Mouse (Mus musculus) liver, embryonic 14.5 days (tissue): Measurements from ENCODE around the gene Josd1. TPM values are rescaled to one million over a fixed set of nuclear protein-coding genes. Genes with fewer than 3 reads are reported as not detected.

ENCODE experiments used
- ATAC-seq: fragments of 200-750 bp; cut with Nextera tagmentation; 2 replicates; pipeline ENCODE4 v1.8.0; 2017; ENCODE audit warnings: moderate number of reproducible peaks, mild to moderate bottlenecking, moderate library complexity; ENCODE audit not compliant: insufficient read depth
- DNase-seq, 3 experiments: peaks; one replicate each; pipeline ENCODE4 v3.0.0-alpha.2; 2012 to 2013; ENCODE audit warnings: low read depth in 3 of 3, low spot score in 3 of 3
- H3K27ac ChIP-seq: fragments of 300-500 bp; sonication (generic); 2 replicates; pipeline ENCODE4 v1.5.1; 2014; ENCODE audit warnings: moderate library complexity, mild to moderate bottlenecking, control low read depth, inconsistent platforms
- H3K27me3 ChIP-seq: fragments of 300-500 bp; sonication (generic); 2 replicates; pipeline ENCODE4 v1.6.1; 2014; ENCODE audit warnings: mild to moderate bottlenecking, low read length, moderate library complexity; ENCODE audit not compliant: control insufficient read depth, insufficient read depth
- H3K36me3 ChIP-seq: fragments of 300-500 bp; sonication (generic); replicated peaks from 2 replicates; pipeline ENCODE4 v1.6.1; 2014; ENCODE audit warnings: low read depth; ENCODE audit not compliant: control insufficient read depth, insufficient read depth
- H3K4me1 ChIP-seq, 2 experiments: fragments of 200-500 bp in 1 of 2; fragments of 300-500 bp in 1 of 2; sonication (generic) in 1 of 2; replicated peaks; 2 replicates each; pipeline ENCODE4 v1.6.1; 2012 to 2014; ENCODE audit warnings: antibody characterized with exemption in 1 of 2, inconsistent platforms in 1 of 2, low read length in 1 of 2; ENCODE audit not compliant: control insufficient read depth in 2 of 2, insufficient read depth in 2 of 2
- H3K4me2 ChIP-seq: fragments of 300-500 bp; sonication (generic); 2 replicates; pipeline ENCODE4 v1.6.1; 2014; ENCODE audit warnings: low read depth, mild to moderate bottlenecking, control low read depth, moderate library complexity
- H3K4me3 ChIP-seq, 2 experiments: fragments of 200-500 bp in 1 of 2; fragments of 300-500 bp in 1 of 2; sonication (generic) in 1 of 2; 2 replicates each; pipeline ENCODE4 v1.5.1; 2012 to 2014; ENCODE audit warnings: low read depth in 2 of 2, low read length in 2 of 2, mild to moderate bottlenecking in 2 of 2, control low read depth in 1 of 2, inconsistent platforms in 1 of 2, moderate library complexity in 1 of 2; ENCODE audit not compliant: insufficient read depth in 1 of 2
- H3K9ac ChIP-seq: fragments of 300-500 bp; sonication (generic); replicated peaks from 2 replicates; pipeline ENCODE4 v1.6.1; 2014; ENCODE audit warnings: mild to moderate bottlenecking, control low read depth, moderate library complexity
- H3K9me3 ChIP-seq: fragments of 300-500 bp; sonication (generic); 2 replicates; pipeline ENCODE4 v1.6.1; 2016; ENCODE audit warnings: low read length, mixed read lengths; ENCODE audit not compliant: control insufficient read depth
- CTCF ChIP-seq: IDR thresholded peaks from 2 replicates; pipeline ENCODE4 v1.5.1; 2016; ENCODE audit warnings: antibody characterized with exemption, low read depth, control low read depth
- EP300 ChIP-seq: IDR thresholded peaks from 2 replicates; pipeline ENCODE4 v1.6.1; 2016; ENCODE audit warnings: antibody characterized with exemption, low read depth
- WGBS: fragments of 180-500 bp; shearing (Covaris S2); extraction: QIAGEN DNeasy Blood & Tissue Kit; methylation state at CpG from one replicate; pipeline ENCODE4 v1.1.7; 2014; ENCODE audit not compliant: insufficient replicate concordance; 5-methylcytosine and 5-hydroxymethylcytosine counted together
- polyA plus RNA-seq, 2 experiments: library from polyadenylated mRNA; depleted of rRNA in 1 of 2; stranded (reverse) in 1 of 2; unstranded in 1 of 2; fragments of >200 nt; fragmentation: Nextera tagmentation in 1 of 2; extraction: Ambion mirVana in 1 of 2; gene quantifications; 2 replicates each; pipeline versions ENCODE4 v1.2.1 to v1.2.3; 2012 to 2014

Josd1 gene
- polyA plus RNA-seq, 2 experiments: 13.2 to 19.7 TPM

DNA sequence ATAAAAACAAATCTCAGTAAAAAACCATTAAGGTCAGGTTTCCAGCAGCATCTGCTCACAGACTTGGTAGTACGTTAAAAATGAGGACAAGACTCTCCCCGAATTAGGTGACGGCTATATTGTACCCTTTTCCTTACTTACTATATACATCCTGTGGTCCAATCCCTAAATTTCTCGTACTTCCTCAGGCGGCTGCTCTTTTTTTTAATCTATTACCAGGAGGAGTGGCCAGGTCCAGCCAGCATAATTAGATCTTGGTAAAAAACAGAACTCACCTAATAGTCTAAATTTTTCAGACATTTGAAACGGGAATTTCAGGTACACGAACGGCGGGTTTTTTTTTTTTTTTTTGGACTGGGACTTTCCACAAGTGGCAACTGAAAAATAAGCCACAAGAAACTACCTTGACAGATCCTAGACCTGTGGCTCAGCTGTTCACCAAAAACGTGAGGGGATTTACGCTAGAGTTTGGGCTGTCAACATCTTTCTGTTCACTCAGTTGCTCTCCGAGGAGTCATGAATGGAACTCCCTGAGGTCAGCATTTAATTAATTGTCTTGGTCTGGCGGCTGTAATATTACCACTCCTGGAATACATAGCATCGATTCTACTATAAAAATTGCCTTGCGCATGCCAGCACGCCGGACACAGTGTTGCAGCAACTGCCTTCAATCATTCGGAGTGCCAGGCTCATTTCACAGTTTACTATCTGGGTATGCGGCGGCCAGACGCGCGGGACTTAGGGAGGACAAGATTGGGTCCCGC is 2.1 kb upstream of the Josd1 start:
- Histone ChIP-seq H3K27ac (peak overlapping the region; percentile 90), H3K4me1 (peaks cover 46 to 61% of the 10 kb centered on the region in 2 experiments), H3K4me2 (peak overlapping the region; percentile 95), H3K9ac (peak overlapping the region; percentile 73), H3K36me3 (no peaks in the 10 kb centered on the region; the same call in 1 of the 2 replicates), H3K9me3 (no peaks in the 10 kb centered on the region), H3K27me3 (no peaks in the 10 kb centered on the region), H3K4me3 (peak overlapping the region; percentile 51 to 94)
- TF ChIP-seq EP300: no peak; the same call in 1 of the 2 replicates
- 12% methylated on average over 24 of the region's 24 CpGs for WGBS
- no peak for ATAC-seq
- DNase-seq: no peak

DNA sequence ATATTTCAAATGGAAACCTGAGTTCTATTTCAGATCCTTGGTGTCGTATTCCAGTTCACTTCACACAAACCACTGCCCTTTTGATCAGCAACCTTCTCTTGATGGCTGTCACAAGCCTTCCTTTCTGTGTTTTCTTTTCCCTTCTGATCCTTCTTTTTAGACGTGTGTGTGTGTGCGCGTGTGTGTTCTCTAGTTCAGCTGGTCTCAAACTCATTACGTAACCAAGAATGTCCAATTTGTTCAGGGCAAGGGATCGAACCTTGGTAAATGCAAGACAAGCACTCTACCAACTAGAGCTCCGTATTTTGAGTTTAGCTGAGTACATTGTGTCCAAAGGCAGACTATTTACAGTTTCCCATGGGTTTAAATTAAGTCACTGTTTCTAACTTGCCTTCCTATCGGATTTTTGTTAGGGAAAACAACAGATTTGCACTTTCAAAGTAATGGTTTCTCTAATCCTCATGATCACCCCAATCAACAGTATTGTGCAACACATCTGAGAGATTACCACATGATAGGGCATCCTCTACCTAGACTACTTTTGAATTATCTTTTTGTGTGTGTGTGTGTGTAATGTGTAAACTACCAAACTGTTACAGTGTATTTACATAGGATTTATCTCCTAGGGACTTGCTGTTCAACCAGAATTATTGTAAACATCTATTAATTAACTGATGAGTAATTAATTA is 693 bp upstream of the Josd1 start:
- Histone ChIP-seq H3K27ac (peak overlapping the region; percentile 95), H3K27me3 (no peaks in the 10 kb centered on the region), H3K9ac (peak overlapping the region; percentile 97), H3K4me3 (peak overlapping the region; percentile 89), H3K4me2 (peak overlapping the region; percentile 88), H3K4me1 (peaks cover 44 to 60% of the 10 kb centered on the region in 2 experiments), H3K9me3 (no peaks in the 10 kb centered on the region), H3K36me3 (no peaks in the 10 kb centered on the region)
- no peak for DNase-seq
- 6% methylated on average over 8 of the region's 8 CpGs for WGBS
- ATAC-seq: no peak
- TF ChIP-seq EP300 (no peak), CTCF (no peak)

DNA sequence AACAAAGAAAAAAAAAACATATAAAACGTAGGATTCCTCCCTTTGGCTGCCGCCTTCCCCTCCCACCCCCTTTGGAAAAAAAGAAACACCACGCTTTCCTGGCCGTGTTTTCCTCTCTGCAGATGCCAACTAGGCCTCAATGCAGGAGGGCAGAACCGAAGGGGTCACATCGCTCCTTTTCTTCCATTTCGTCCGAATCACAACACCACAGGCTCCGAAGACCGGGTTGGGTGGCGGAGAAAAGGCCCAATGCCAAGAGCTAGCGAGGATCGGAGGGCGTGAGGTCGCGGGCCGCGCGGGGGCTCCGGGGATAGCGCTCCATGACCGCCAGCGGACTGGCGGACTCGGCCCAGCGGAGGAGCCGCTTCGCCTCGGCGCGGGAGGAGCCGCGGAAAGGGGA is 544 bp downstream of the Josd1 start:
- DNase-seq: no peak
- peaks cover 44 to 61% of the 10 kb centered on the region in 2 experiments for H3K4me1 ChIP-seq
- H3K4me3 ChIP-seq: peak overlapping the region; percentile 89
- no peaks in the 10 kb centered on the region for H3K9me3 ChIP-seq
- no peaks in the 10 kb centered on the region for H3K27me3 ChIP-seq
- H3K27ac ChIP-seq: peak overlapping the region; percentile 95
- under 1% methylated on average over 31 of the region's 33 CpGs for WGBS
- ATAC-seq: no peak
- peak overlapping the region; percentile 97 for H3K9ac ChIP-seq
- TF ChIP-seq EP300: no peak
- no peak for TF ChIP-seq CTCF
- H3K36me3 ChIP-seq: no peaks in the 10 kb centered on the region; the same call in 1 of the 2 replicates
- H3K4me2 ChIP-seq: peak overlapping the region; percentile 88

DNA sequence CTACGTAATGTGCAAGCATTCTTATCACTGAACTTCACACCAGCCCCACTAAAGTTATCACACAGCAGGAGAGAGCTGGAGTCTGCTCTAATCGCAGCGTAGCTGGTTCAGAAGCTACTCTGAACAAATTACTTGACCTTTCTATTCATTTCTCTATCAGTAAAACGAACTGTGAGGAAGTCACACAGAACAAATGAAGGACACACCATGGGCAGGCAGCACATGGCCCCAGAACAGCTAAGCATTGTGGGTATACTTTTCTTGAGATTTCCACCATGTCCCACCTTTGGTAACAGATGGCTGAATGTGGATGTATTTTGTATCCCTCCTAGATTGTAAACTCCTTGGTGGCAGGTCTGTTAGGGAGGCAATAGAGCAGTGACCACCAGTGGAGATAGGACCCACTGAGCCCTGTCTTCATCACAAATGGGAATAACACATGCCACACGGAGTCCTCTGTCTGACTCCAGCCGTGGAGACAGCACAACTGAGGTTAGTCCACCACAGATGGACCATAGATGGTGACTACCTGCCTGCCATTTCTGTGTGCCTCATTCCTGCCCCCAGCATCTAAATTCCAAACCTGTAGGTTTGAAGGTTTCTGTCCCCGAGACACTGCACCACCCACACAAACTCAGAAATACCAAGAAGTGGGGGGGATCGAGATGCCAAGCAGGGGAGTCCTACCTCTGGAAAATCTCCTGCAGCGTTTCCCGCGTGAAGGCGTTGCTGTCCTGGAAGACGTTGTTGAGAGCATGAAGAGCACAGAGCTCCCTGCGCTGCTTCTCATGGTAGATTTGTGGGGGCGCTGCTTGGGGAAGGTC is 1.5 kb downstream of the Josd1 start:
- DNase-seq (peak in 1 of 3 experiments; percentile 62), ATAC-seq (no peak)
- WGBS: 3% methylated on average over 15 of the region's 15 CpGs
- H3K36me3 ChIP-seq: no peaks in the 10 kb centered on the region; the same call in 1 of the 2 replicates
- peak overlapping the region; percentile 89 for H3K4me3 ChIP-seq
- peak overlapping the region; percentile 88 for H3K4me2 ChIP-seq
- TF ChIP-seq CTCF (no peak), EP300 (peak; percentile 79)
- H3K4me1 ChIP-seq: peaks cover 51 to 63% of the 10 kb centered on the region in 2 experiments
- no peaks in the 10 kb centered on the region for H3K9me3 ChIP-seq
- H3K27ac ChIP-seq: peak overlapping the region; percentile 95
- H3K9ac ChIP-seq: peak overlapping the region; percentile 97
- no peaks in the 10 kb centered on the region for H3K27me3 ChIP-seq
